Comparison of ENCODE assay signal across 24 mouse cellular contexts in genomic region chr14:83302599-83302998, GRCm38 (mm10).
DNase-seq lines count a peak whose midpoint lies in the region; ATAC-seq and TF ChIP-seq lines count a peak whose summit lies in the region.
"Had no signal": no experiment of that assay in that cellular context is flagged by ENCODE, and none has a peak within 500 bp of the region (broad histone marks: within the 10 kb centered on the region; RNA-seq: fewer than 3 reads in every experiment).

No protein-coding gene starts in this region.

- TF ChIP-seq CTCF in liver, adult 2 months (IDR thresholded peaks at IDR 0.05; ENCODE audit: low read depth, low read length), result no peak
- TF ChIP-seq CTCF in midbrain, postnatal 0 days (IDR thresholded peaks at IDR 0.05), result no peak

- no peaks in the 10 kb centered on the region for H3K36me3 ChIP-seq in liver, adult 2 months (ENCODE audit: control insufficient read depth, insufficient read depth, low read length)
- no peaks in the 10 kb centered on the region for H3K36me3 ChIP-seq in liver, embryonic 12.5 days
- H3K36me3 ChIP-seq in midbrain, embryonic 16.5 days (ENCODE audit: control insufficient read depth, insufficient read depth, low read length), result no peaks in the 10 kb centered on the region
- no peaks in the 10 kb centered on the region for H3K36me3 ChIP-seq in midbrain, postnatal 0 days (ENCODE audit: insufficient read depth, low read length)
- H3K36me3 ChIP-seq in forebrain, embryonic 14.5 days (ENCODE audit: control insufficient read depth, insufficient read depth, low read length), result no peaks in the 10 kb centered on the region
- H3K36me3 ChIP-seq: embryonic facial prominence, embryonic 12.5 days; embryonic facial prominence, embryonic 15.5 days; forebrain, embryonic 15.5 days; heart, embryonic 10.5 days; heart, embryonic 13.5 days; hindbrain, embryonic 15.5 days had no signal

- peak; percentile 7 for DNase-seq in liver, adult 2 months (ENCODE audit: extremely low read depth, low read depth, low spot score)
- no peak for DNase-seq in midbrain, postnatal 0 days (ENCODE audit: low spot score)
- DNase-seq in retina, embryonic 14.5 days (ENCODE audit: low spot score), result peak; percentile 12
- DNase-seq in forebrain, embryonic 14.5 days (ENCODE audit: low spot score), result no peak
- DNase-seq: adrenal gland, adult 2 months; adrenal gland, postnatal 14 days; cerebellum, adult 11 months; cerebellum, adult 2 months; cerebellum, adult 9-11 months; cerebellum, postnatal 25 days; gastrocnemius, postnatal 10 days; gastrocnemius, postnatal 36 days; heart, adult 2 months; heart, postnatal 14 days; heart, postnatal 4 days had no signal

- ATAC-seq in liver, embryonic 12.5 days, result no peak
- peak; percentile 64 for ATAC-seq in midbrain, embryonic 16.5 days
- ATAC-seq in midbrain, postnatal 0 days (ENCODE audit: low FRiP score), result no peak
- ATAC-seq in forebrain, embryonic 14.5 days, result no peak
- ATAC-seq: CD4-positive, CD25-positive, alpha-beta regulatory T cell, adult 4 months; forebrain, embryonic 15.5 days had no signal

- H3K27me3 ChIP-seq in liver, adult 2 months (ENCODE audit: control insufficient read depth, insufficient read depth, low read length), result no peaks in the 10 kb centered on the region
- no peaks in the 10 kb centered on the region for H3K27me3 ChIP-seq in liver, embryonic 12.5 days (replicated peaks)
- H3K27me3 ChIP-seq in midbrain, embryonic 16.5 days (ENCODE audit: control insufficient read depth, insufficient read depth, low read depth, low read length), result no peaks in the 10 kb centered on the region
- H3K27me3 ChIP-seq in midbrain, postnatal 0 days (ENCODE audit: insufficient read depth, low read length), result no peaks in the 10 kb centered on the region
- H3K27me3 ChIP-seq in forebrain, embryonic 14.5 days (replicated peaks; ENCODE audit: control insufficient read depth, insufficient read depth, low read length), result no peaks in the 10 kb centered on the region
- H3K27me3 ChIP-seq: embryonic facial prominence, embryonic 12.5 days; embryonic facial prominence, embryonic 15.5 days; forebrain, embryonic 15.5 days; heart, embryonic 13.5 days; hindbrain, embryonic 15.5 days had no signal

- TF ChIP-seq POLR2A in liver, adult 2 months (IDR thresholded peaks at IDR 0.05; ENCODE audit: extremely low read depth, insufficient read depth, low read length), result no peak

- H3K4me3 ChIP-seq in liver, adult 2 months (ENCODE audit: insufficient read depth, low read depth, low read length), result no peak overlapping the region
- H3K4me3 ChIP-seq in liver, embryonic 12.5 days, result no peak overlapping the region
- no peak overlapping the region for H3K4me3 ChIP-seq in midbrain, embryonic 16.5 days (ENCODE audit: low read depth, low read length)
- H3K4me3 ChIP-seq in midbrain, postnatal 0 days (ENCODE audit: low read depth, low read length), result no peak overlapping the region
- no peak overlapping the region for H3K4me3 ChIP-seq in forebrain, embryonic 14.5 days (ENCODE audit: low read depth, low read length)
- H3K4me3 ChIP-seq: embryonic facial prominence, embryonic 12.5 days; embryonic facial prominence, embryonic 15.5 days; forebrain, embryonic 15.5 days; heart, adult 2 months; heart, embryonic 10.5 days; heart, embryonic 13.5 days; hindbrain, embryonic 15.5 days had no signal

- H3K4me2 ChIP-seq in liver, embryonic 12.5 days, result no peak overlapping the region
- no peak overlapping the region for H3K4me2 ChIP-seq in midbrain, embryonic 16.5 days (ENCODE audit: low read length)
- H3K4me2 ChIP-seq in midbrain, postnatal 0 days (ENCODE audit: low read depth, low read length, poor library complexity, severe bottlenecking), result no peak overlapping the region
- no peak overlapping the region for H3K4me2 ChIP-seq in forebrain, embryonic 14.5 days (ENCODE audit: low read length)
- H3K4me2 ChIP-seq: embryonic facial prominence, embryonic 12.5 days; embryonic facial prominence, embryonic 15.5 days; forebrain, embryonic 15.5 days; heart, embryonic 13.5 days; hindbrain, embryonic 15.5 days had no signal

- WGBS in liver, adult 2 months, result 64% methylated on average over 3 of the region's 3 CpGs
- 64% methylated on average over 3 of the region's 3 CpGs for WGBS in liver, embryonic 12.5 days (ENCODE audit: insufficient replicate concordance)
- WGBS in midbrain, embryonic 16.5 days, result 57% methylated on average over 3 of the region's 3 CpGs
- WGBS in midbrain, postnatal 0 days, result 38% methylated on average over 3 of the region's 3 CpGs
- 61% methylated on average over 3 of the region's 3 CpGs for WGBS in forebrain, embryonic 14.5 days

- peaks cover 3% of the 10 kb centered on the region; the same call in 1 of the 2 replicates for H3K9me3 ChIP-seq in liver, embryonic 12.5 days (replicated peaks)
- H3K9me3 ChIP-seq in midbrain, embryonic 16.5 days (replicated peaks; ENCODE audit: control insufficient read depth, low read length, poor library complexity, severe bottlenecking), result no peaks in the 10 kb centered on the region
- H3K9me3 ChIP-seq in midbrain, postnatal 0 days (ENCODE audit: low read length), result no peaks in the 10 kb centered on the region
- no peaks in the 10 kb centered on the region for H3K9me3 ChIP-seq in forebrain, embryonic 14.5 days (replicated peaks; ENCODE audit: control insufficient read depth, low read length)
- H3K9me3 ChIP-seq: embryonic facial prominence, embryonic 12.5 days; embryonic facial prominence, embryonic 15.5 days; forebrain, embryonic 15.5 days; heart, embryonic 10.5 days; heart, embryonic 13.5 days; hindbrain, embryonic 15.5 days had no signal

- no peak overlapping the region for H3K27ac ChIP-seq in liver, adult 2 months (replicated peaks; ENCODE audit: insufficient read depth, low read depth, low read length)
- H3K27ac ChIP-seq in liver, embryonic 12.5 days, result no peak overlapping the region
- no peak overlapping the region for H3K27ac ChIP-seq in midbrain, embryonic 16.5 days (ENCODE audit: low read length)
- no peak overlapping the region for H3K27ac ChIP-seq in midbrain, postnatal 0 days (ENCODE audit: low read depth, low read length)
- H3K27ac ChIP-seq in forebrain, embryonic 14.5 days (ENCODE audit: low read depth, low read length), result no peak overlapping the region
- H3K27ac ChIP-seq: embryonic facial prominence, embryonic 12.5 days; embryonic facial prominence, embryonic 15.5 days; forebrain, embryonic 15.5 days; heart, adult 2 months; heart, embryonic 10.5 days; heart, embryonic 13.5 days; hindbrain, embryonic 15.5 days had no signal

- no peaks in the 10 kb centered on the region for H3K79me2 ChIP-seq in liver, adult 2 months (ENCODE audit: control insufficient read depth, insufficient read depth, low read length)

- no peaks in the 10 kb centered on the region for H3K4me1 ChIP-seq in liver, adult 2 months (ENCODE audit: control insufficient read depth, insufficient read depth, low read length)
- H3K4me1 ChIP-seq in liver, embryonic 12.5 days, result no peaks in the 10 kb centered on the region
- no peaks in the 10 kb centered on the region for H3K4me1 ChIP-seq in midbrain, embryonic 16.5 days (ENCODE audit: control insufficient read depth, insufficient read depth, low read length)
- no peaks in the 10 kb centered on the region for H3K4me1 ChIP-seq in midbrain, postnatal 0 days (ENCODE audit: insufficient read depth, low read length)
- no peaks in the 10 kb centered on the region for H3K4me1 ChIP-seq in forebrain, embryonic 14.5 days (ENCODE audit: control insufficient read depth, insufficient read depth, low read length)
- H3K4me1 ChIP-seq: embryonic facial prominence, embryonic 12.5 days; embryonic facial prominence, embryonic 15.5 days; forebrain, embryonic 15.5 days; heart, embryonic 10.5 days; heart, embryonic 13.5 days; hindbrain, embryonic 15.5 days had no signal

- no peak overlapping the region for H3K9ac ChIP-seq in liver, adult 2 months (ENCODE audit: low read depth, low read length)
- H3K9ac ChIP-seq in liver, embryonic 12.5 days, result no peak overlapping the region
- H3K9ac ChIP-seq in midbrain, embryonic 16.5 days (ENCODE audit: low read depth, low read length), result no peak overlapping the region
- H3K9ac ChIP-seq in midbrain, postnatal 0 days (replicated peaks; ENCODE audit: low read length, poor library complexity, severe bottlenecking), result no peak overlapping the region
- no peak overlapping the region for H3K9ac ChIP-seq in forebrain, embryonic 14.5 days (ENCODE audit: low read length)
- H3K9ac ChIP-seq: embryonic facial prominence, embryonic 12.5 days; embryonic facial prominence, embryonic 15.5 days; forebrain, embryonic 15.5 days; heart, embryonic 13.5 days; hindbrain, embryonic 15.5 days had no signal

Comparison
In these comparisons a context has a peak if more than half of its experiments do, and no peak if none do; other contexts are left out.
1. DNase-seq: peak in liver, adult 2 months (single experiment) and retina, embryonic 14.5 days (single experiment); none in midbrain, postnatal 0 days (single experiment) and forebrain, embryonic 14.5 days (single experiment).